8 mouse cellular contexts compared by ENCODE assay signal in the genomic region with DNA sequence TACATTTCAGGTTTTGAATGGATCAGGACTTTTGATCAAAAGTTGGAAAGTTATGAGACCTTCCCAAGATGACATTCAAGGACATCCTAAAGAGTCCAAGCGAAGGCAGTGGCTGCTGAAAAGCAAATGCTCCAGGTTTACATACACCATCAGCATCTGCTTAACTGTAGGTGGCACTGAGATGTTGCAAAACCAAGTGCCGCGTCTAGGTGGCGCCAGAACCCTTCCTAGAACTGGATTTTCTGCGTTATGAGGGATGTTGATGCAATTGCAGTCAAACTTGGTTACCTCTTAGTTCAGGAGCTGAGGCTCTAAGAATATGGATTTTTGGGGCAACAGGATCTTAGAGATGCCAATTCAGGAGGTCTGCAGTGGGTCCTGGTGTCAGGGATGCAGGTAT. TPM values are rescaled to one million over a fixed set of nuclear protein-coding genes. Genes with fewer than 3 reads are reported as not detected.
A peak's percentile ranks its signal among the peaks of the same experiment; 100 is the strongest.
DNase-seq lines count a peak whose midpoint lies in the region; ATAC-seq and TF ChIP-seq lines count a peak whose summit lies in the region.

No protein-coding gene starts in this region.

- H3K4me2 ChIP-seq in kidney, embryonic 14.5 days (replicated peaks; ENCODE audit: low read depth, low read length), result no peak overlapping the region
- H3K4me2 ChIP-seq in intestine, postnatal 0 days (replicated peaks; ENCODE audit: low read depth), result no peak overlapping the region
- peak overlapping the region; percentile 31 for H3K4me2 ChIP-seq in myocyte (ENCODE audit: low read depth)

- no peaks in the 10 kb centered on the region for H3K4me1 ChIP-seq in kidney, embryonic 14.5 days (ENCODE audit: control insufficient read depth, insufficient read depth, low read length)
- no peaks in the 10 kb centered on the region for H3K4me1 ChIP-seq in intestine, postnatal 0 days (replicated peaks; ENCODE audit: control insufficient read depth, insufficient read depth, low read length)

- H3K4me3 ChIP-seq in kidney, embryonic 14.5 days (ENCODE audit: low read length), result no peak overlapping the region
- H3K4me3 ChIP-seq in intestine, postnatal 0 days (ENCODE audit: low read depth, low read length), result no peak overlapping the region
- no peak overlapping the region for H3K4me3 ChIP-seq in myocyte

- no peak for TF ChIP-seq POLR2A in myocyte (IDR thresholded peaks at IDR 0.05; ENCODE audit: insufficient read length, low read depth)

- no peaks in the 10 kb centered on the region for H3K9me3 ChIP-seq in kidney, embryonic 14.5 days (ENCODE audit: control insufficient read depth, low read length)
- H3K9me3 ChIP-seq in intestine, postnatal 0 days (ENCODE audit: control insufficient read depth), result no peaks in the 10 kb centered on the region

- H3K79me2 ChIP-seq in myocyte (ENCODE audit: control insufficient read depth, insufficient read depth), result no peaks in the 10 kb centered on the region

- no peaks in the 10 kb centered on the region; the same call in 1 of the 2 replicates for H3K27me3 ChIP-seq in kidney, embryonic 14.5 days (ENCODE audit: control insufficient read depth, insufficient read depth, low read length)
- H3K27me3 ChIP-seq in intestine, postnatal 0 days (replicated peaks; ENCODE audit: control insufficient read depth, insufficient read depth, low read length), result no peaks in the 10 kb centered on the region
- H3K27me3 ChIP-seq in myocyte (ENCODE audit: control insufficient read depth, insufficient read depth, insufficient read length), result no peaks in the 10 kb centered on the region

- no peak for ATAC-seq in kidney, embryonic 14.5 days (ENCODE audit: low FRiP score, low TSS enrichment)
- ATAC-seq in intestine, postnatal 0 days, result no peak

- no peak overlapping the region for H3ac ChIP-seq in myocyte (ENCODE audit: control insufficient read depth, insufficient read length)

- no peak overlapping the region for H3K9ac ChIP-seq in kidney, embryonic 14.5 days (ENCODE audit: low read depth, low read length)
- H3K9ac ChIP-seq in intestine, postnatal 0 days (ENCODE audit: low read depth, low read length), result no peak overlapping the region

- intact Hi-C loops in left cerebral cortex, postnatal 36 days (cut with DNase I), result no loop called here

- no peak overlapping the region for H3K27ac ChIP-seq in kidney, embryonic 14.5 days (ENCODE audit: low read depth, low read length)
- H3K27ac ChIP-seq in intestine, postnatal 0 days (ENCODE audit: low read depth, low read length), result no peak overlapping the region

- H3K36me3 ChIP-seq in kidney, embryonic 14.5 days (ENCODE audit: control insufficient read depth, insufficient read depth, low read length), result no peaks in the 10 kb centered on the region
- no peaks in the 10 kb centered on the region for H3K36me3 ChIP-seq in intestine, postnatal 0 days (ENCODE audit: control insufficient read depth, insufficient read depth)
- no peaks in the 10 kb centered on the region for H3K36me3 ChIP-seq in myocyte (ENCODE audit: control insufficient read depth, insufficient read depth)

- 10% methylated on average over 5 of the region's 5 CpGs for WGBS in kidney, embryonic 14.5 days
- 10% methylated on average over 5 of the region's 5 CpGs for WGBS in intestine, postnatal 0 days

- peak; percentile 98 for TF ChIP-seq CTCF in intestine, postnatal 0 days (IDR thresholded peaks at IDR 0.05; ENCODE audit: low read depth)

- DNase-seq in kidney, adult 11 months, result peak; percentile 56
- DNase-seq in cerebellum, postnatal 14 days, result peak; percentile 90 to 92
- peak; percentile 61 for DNase-seq in gastrocnemius, adult 18-20 months (ENCODE audit: low spot score)
- peak; percentile 83 to 89 for DNase-seq in left cerebral cortex, postnatal 36 days (ENCODE audit: low spot score in 2 of 2)
- peak; percentile 54 to 81 for DNase-seq in spleen, postnatal 4 days (ENCODE audit: low spot score in 2 of 2)

TF ChIP-seq in myocyte, 11 proteins besides CTCF, POLR2A, EP300 and RAD21:
- TF ChIP-seq CEBPB (IDR thresholded peaks at IDR 0.05; ENCODE audit: insufficient read depth, poor library complexity, severe bottlenecking), result peak; percentile 61
- TF ChIP-seq MYOD1 (IDR thresholded peaks at IDR 0.05; ENCODE audit: control insufficient read depth in 1 of 3, insufficient read length in 2 of 3, low read depth in 2 of 3), result no peak

RNA-seq across cellular contexts. Expression of a gene that starts 58.0 kb away (rescaled TPM):
- 23.0 and 35.8 TPM in 2 replicates for polyA plus RNA-seq in kidney, embryonic 14.5 days (2014; fragmentation: Nextera tagmentation; extraction: Ambion mirVana)
- total RNA-seq in gastrocnemius, adult 18-20 months (2021), result 10 to 100 TPM; 39.8 to 41.2 TPM
- 14.1 TPM in 2 replicates for polyA plus RNA-seq in intestine, postnatal 0 days (2015; fragmentation: Nextera tagmentation; extraction: Ambion mirVana)
- 10 to 100 TPM; 44.8 to 53.0 TPM for total RNA-seq in left cerebral cortex, postnatal 36 days (2021)
- 18.2 TPM for polyA plus RNA-seq in myocyte (2012; fragmentation: generic; extraction: Trizol)
